Mouse (Mus musculus): ENCODE results near the gene Spag4.
"Not testable (repeated sequence)": the region's sequence is repeated elsewhere in the genome, so short reads cannot be mapped to it uniquely, and the experiment has no call there.

Gene Spag4

GRCm38 (mm10) chr2:156110627-156111357 is 45.8 kb downstream of the Spag4 start:
- no peak for DNase-seq (ENCODE audit: extremely low spot score)

GRCm38 (mm10) chr2:156111358-156112079 is 46.5 kb downstream of the Spag4 start, which contains the start of the genes Cpne1 and Rbm12:
Cpne1 (minus strand) TSS chr2:156111965.
Rbm12 (minus strand) TSS chr2:156111978.
- DNase-seq (ENCODE audit: extremely low spot score), result peak; percentile 96

- not testable (repeated sequence) for DNase-seq (ENCODE audit: extremely low spot score)
Measured at GRCm38 (mm10) chr2:156112080-156112423, 47.1 kb downstream of the Spag4 start.

GRCm38 (mm10) chr2:156119566-156119965 is 54.6 kb downstream of the Spag4 start:
- DNase-seq (ENCODE audit: extremely low spot score), result no peak

All from embryo, embryonic 9.5 days (tissue).